Mouse (Mus musculus): Measurements from ENCODE around the gene Veph1.

GRCm38 (mm10) chr3:66105493-66105892 lies 191.1 kb downstream of the Veph1 start:
- TF ChIP-seq CTCF (IDR thresholded peaks at IDR 0.05; ENCODE audit: low read depth, low read length) (no peak), TAL1 (conservative IDR thresholded peaks at IDR 0.05; ENCODE audit: low read depth, low read length) (no peak), GATA1 (IDR thresholded peaks at IDR 0.05; ENCODE audit: borderline replicate concordance, low read length) (no peak), GATA2 (IDR thresholded peaks at IDR 0.05; ENCODE audit: borderline replicate concordance, low read depth, low read length) (no peak), POLR2AphosphoS5 (IDR thresholded peaks at IDR 0.05; ENCODE audit: insufficient replicate concordance, low read depth, low read length) (no peak)
